In the genomic region with DNA sequence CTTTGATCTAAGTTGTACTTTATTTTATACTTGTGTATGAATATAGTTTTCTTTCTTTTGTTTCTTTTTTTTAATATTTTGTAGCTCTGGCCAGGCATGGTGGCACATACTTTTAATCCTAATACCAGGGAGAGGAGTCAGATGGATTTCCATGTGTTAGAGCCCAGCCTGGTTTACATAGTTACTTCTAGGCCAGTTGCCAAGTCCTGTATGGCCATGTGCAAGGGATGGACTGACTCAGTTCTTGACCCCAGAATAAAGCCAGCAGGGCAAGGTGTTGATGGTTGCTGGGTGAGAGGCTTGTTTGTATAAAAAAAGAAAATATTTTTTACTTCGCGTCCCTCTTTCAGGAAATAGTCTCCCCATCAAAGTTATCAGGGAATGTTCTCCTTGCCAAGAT, we compare ENCODE assay signal across 21 mouse cellular contexts. TPM values are rescaled to one million over a fixed set of nuclear protein-coding genes. Genes with fewer than 3 reads are reported as not detected.
"Had no signal": no experiment of that assay in that cellular context is flagged by ENCODE, and none has a peak within 500 bp of the region (broad histone marks: within the 10 kb centered on the region; RNA-seq: fewer than 3 reads in every experiment).

No protein-coding gene starts in this region.

- H3K36me3 ChIP-seq: lung, embryonic 15.5 days; midbrain, embryonic 13.5 days; midbrain, embryonic 15.5 days; neural tube, embryonic 12.5 days had no signal

- H3K9me3 ChIP-seq: lung, embryonic 15.5 days; midbrain, embryonic 13.5 days; midbrain, embryonic 15.5 days; neural tube, embryonic 12.5 days had no signal

- H3K4me3 ChIP-seq: lung, embryonic 15.5 days; megakaryocyte, embryonic 14.5 days; midbrain, embryonic 13.5 days; midbrain, embryonic 15.5 days; neural tube, embryonic 12.5 days had no signal

- H3K27me3 ChIP-seq: lung, embryonic 15.5 days; megakaryocyte, embryonic 14.5 days; midbrain, embryonic 13.5 days; midbrain, embryonic 15.5 days; neural tube, embryonic 12.5 days had no signal

- H3K27ac ChIP-seq: lung, embryonic 15.5 days; macrophage; midbrain, embryonic 13.5 days; midbrain, embryonic 15.5 days; neural tube, embryonic 12.5 days had no signal

- H3K9ac ChIP-seq: lung, embryonic 15.5 days; midbrain, embryonic 13.5 days; midbrain, embryonic 15.5 days; neural tube, embryonic 12.5 days had no signal

- H3K4me1 ChIP-seq: lung, embryonic 15.5 days; midbrain, embryonic 13.5 days; midbrain, embryonic 15.5 days; neural tube, embryonic 12.5 days had no signal

- DNase-seq: lung, adult 2 months; lung, postnatal 14 days; lung, postnatal 36 days; right cerebral cortex, postnatal 14 days; spleen, adult 18-20 months; thymus, adult 18-20 months; thymus, postnatal 36 days had no signal

RNA-seq across cellular contexts. Expression of gene Cryba1, which starts 52.3 kb away (rescaled TPM):
- total RNA-seq: megakaryocyte progenitor cell, adult 5-6 weeks; midbrain, postnatal 0 days; monocyte, adult 5-6 weeks; neutrophil, adult 5-6 weeks had no signal
- polyA plus RNA-seq: lung, adult 2 months; lung, embryonic 15.5 days; lung, postnatal 0 days; macrophage; small intestine, adult 2 months; stomach, embryonic 14.5 days; stomach, embryonic 16.5 days had no signal
